Mouse (Mus musculus): ENCODE measurements around the gene Gm15130. TPM values are rescaled to one million over a fixed set of nuclear protein-coding genes. Genes with fewer than 3 reads are reported as not detected.

Gm15130 gene
- total RNA-seq (2021) (not detected), polyA plus RNA-seq (2012; rRNA removed) (not detected in 2 replicates)
- long read RNA-seq, result 0 reads

GRCm38 (mm10) chr2:111152836-111153235, at the start of gene Gm15130:
TSS of gene Gm15130 (minus strand) at chr2:111152936.
- no peak within 1 kb of the TSS for H3K27ac ChIP-seq
- DNase-seq, result no peak
- intact Hi-C loops (cut with DNase I), result no loop called here
- H3K4me3 ChIP-seq, result no peak within 1 kb of the TSS
- H3K4me1 ChIP-seq (ENCODE audit: control insufficient read depth, insufficient read depth, low read length), result no peaks in the 10 kb centered on the region
- H3K9ac ChIP-seq (ENCODE audit: low read depth, low read length), result no peak within 1 kb of the TSS
- no peaks in the 10 kb centered on the region for H3K36me3 ChIP-seq (ENCODE audit: control insufficient read depth, insufficient read depth, low read length)
- H3K27me3 ChIP-seq (ENCODE audit: control insufficient read depth, insufficient read depth, low read length), result no peaks in the 10 kb centered on the region
- WGBS, result 50% methylated on average over 2 of the region's 2 CpGs
- H3K79me2 ChIP-seq (replicated peaks; ENCODE audit: control insufficient read depth, insufficient read depth, low read length), result no peaks in the 10 kb centered on the region
- TF ChIP-seq CTCF (IDR thresholded peaks at IDR 0.05), result no peak
- TF ChIP-seq EP300 (IDR thresholded peaks at IDR 0.05; ENCODE audit: insufficient read depth, low read depth, low read length), result no peak
- no peak for TF ChIP-seq POLR2A (IDR thresholded peaks at IDR 0.05; ENCODE audit: insufficient read depth, low read depth, low read length)

- H3K9ac ChIP-seq (ENCODE audit: low read depth, low read length), result no peak overlapping the region
- no peak overlapping the region for H3K27ac ChIP-seq
- H3K36me3 ChIP-seq (ENCODE audit: control insufficient read depth, insufficient read depth, low read length), result no peaks in the 10 kb centered on the region
- no peak overlapping the region for H3K4me3 ChIP-seq
- DNase-seq, result no peak
- H3K4me1 ChIP-seq (ENCODE audit: control insufficient read depth, insufficient read depth, low read length), result no peaks in the 10 kb centered on the region
- no peak for TF ChIP-seq POLR2A (IDR thresholded peaks at IDR 0.05; ENCODE audit: insufficient read depth, low read depth, low read length)
- no peak for TF ChIP-seq CTCF (IDR thresholded peaks at IDR 0.05)
- no peak for TF ChIP-seq EP300 (IDR thresholded peaks at IDR 0.05; ENCODE audit: insufficient read depth, low read depth, low read length)
- 92% methylated on average over 11 of the region's 11 CpGs for WGBS
- no peaks in the 10 kb centered on the region for H3K79me2 ChIP-seq (replicated peaks; ENCODE audit: control insufficient read depth, insufficient read depth, low read length)
- no peaks in the 10 kb centered on the region for H3K27me3 ChIP-seq (ENCODE audit: control insufficient read depth, insufficient read depth, low read length)
- intact Hi-C loops (cut with DNase I), result no loop called here
These were observed 29.3 kb upstream of the Gm15130 start for GRCm38 (mm10) chr2:111182068-111182467.

- Histone ChIP-seq H3K4me1 (ENCODE audit: control insufficient read depth, insufficient read depth, low read length) (no peaks in the 10 kb centered on the region), H3K27me3 (ENCODE audit: control insufficient read depth, insufficient read depth, low read length) (no peaks in the 10 kb centered on the region), H3K4me3 (no peak overlapping the region), H3K9ac (ENCODE audit: low read depth, low read length) (no peak overlapping the region), H3K27ac (no peak overlapping the region), H3K36me3 (ENCODE audit: control insufficient read depth, insufficient read depth, low read length) (no peaks in the 10 kb centered on the region), H3K79me2 (replicated peaks; ENCODE audit: control insufficient read depth, insufficient read depth, low read length) (no peaks in the 10 kb centered on the region)
- TF ChIP-seq EP300 (IDR thresholded peaks at IDR 0.05; ENCODE audit: insufficient read depth, low read depth, low read length), result no peak
- TF ChIP-seq POLR2A (IDR thresholded peaks at IDR 0.05; ENCODE audit: insufficient read depth, low read depth, low read length), result no peak
- no peak for TF ChIP-seq CTCF (IDR thresholded peaks at IDR 0.05)
- 58% methylated on average over 5 of the region's 5 CpGs for WGBS
- no peak for DNase-seq
- intact Hi-C loops (cut with DNase I), result no loop called here
These were observed 17.0 kb downstream of the Gm15130 start for GRCm38 (mm10) chr2:111135739-111136138.

- H3K27me3 ChIP-seq (ENCODE audit: control insufficient read depth, insufficient read depth, low read length), result no peaks in the 10 kb centered on the region
- no peak for TF ChIP-seq POLR2A (IDR thresholded peaks at IDR 0.05; ENCODE audit: insufficient read depth, low read depth, low read length)
- no peak for TF ChIP-seq EP300 (IDR thresholded peaks at IDR 0.05; ENCODE audit: insufficient read depth, low read depth, low read length)
- no peak for TF ChIP-seq CTCF (IDR thresholded peaks at IDR 0.05)
- H3K4me3 ChIP-seq, result no peak within 1 kb of the TSS
- no peaks in the 10 kb centered on the region for H3K4me1 ChIP-seq (ENCODE audit: control insufficient read depth, insufficient read depth, low read length)
- H3K36me3 ChIP-seq (ENCODE audit: control insufficient read depth, insufficient read depth, low read length), result no peaks in the 10 kb centered on the region
- H3K27ac ChIP-seq, result no peak within 1 kb of the TSS
- intact Hi-C loops (cut with DNase I), result no loop called here
- H3K79me2 ChIP-seq (replicated peaks; ENCODE audit: control insufficient read depth, insufficient read depth, low read length), result no peaks in the 10 kb centered on the region
- DNase-seq, result no peak
- H3K9ac ChIP-seq (ENCODE audit: low read depth, low read length), result no peak within 1 kb of the TSS
These were observed 46.9 kb downstream of the Gm15130 start, which contains the start of gene Gm13941 for GRCm38 (mm10) chr2:111105882-111106281. TSS of gene Gm13941 (minus strand) at chr2:111105982.

Other genes starting within 250 kb of the Gm15130 start
- gene Ano3, start 202.0 kb downstream of the Gm15130 start, total RNA-seq (2021), result under 1 TPM; 0.03 to 0.14 TPM
- gene Ano3, start 202.0 kb downstream of the Gm15130 start, polyA plus RNA-seq (2012; rRNA removed), result 0.02 and 0.15 TPM in 2 replicates
- gene Gm13941, start 47.0 kb downstream of the Gm15130 start, total RNA-seq (2021), result not detected
- gene Gm13941, start 47.0 kb downstream of the Gm15130 start, polyA plus RNA-seq (2012; rRNA removed), result not detected in 2 replicates
- gene 4930430A15Rik, start 76.7 kb upstream of the Gm15130 start, total RNA-seq (2021), result not detected
- gene 4930430A15Rik, start 76.7 kb upstream of the Gm15130 start, polyA plus RNA-seq (2012; rRNA removed), result not detected in 2 replicates
- not detected for gene Olfr1275, start 82.3 kb upstream of the Gm15130 start, total RNA-seq (2021)
- gene Olfr1275, start 82.3 kb upstream of the Gm15130 start, polyA plus RNA-seq (2012; rRNA removed), result not detected in 2 replicates
- not detected for gene Olfr1276, start 101.6 kb upstream of the Gm15130 start, total RNA-seq (2021)
- not detected in 2 replicates for gene Olfr1276, start 101.6 kb upstream of the Gm15130 start, polyA plus RNA-seq (2012; rRNA removed)
- gene Olfr1277, start 121.2 kb upstream of the Gm15130 start, total RNA-seq (2021), result not detected
- not detected in 2 replicates for gene Olfr1277, start 121.2 kb upstream of the Gm15130 start, polyA plus RNA-seq (2012; rRNA removed)
- not detected for gene Olfr1278, start 137.2 kb upstream of the Gm15130 start, total RNA-seq (2021)
- gene Olfr1278, start 137.2 kb upstream of the Gm15130 start, polyA plus RNA-seq (2012; rRNA removed), result not detected in 2 replicates
- gene Olfr1279, start 147.7 kb upstream of the Gm15130 start, total RNA-seq (2021), result not detected
- not detected in 2 replicates for gene Olfr1279, start 147.7 kb upstream of the Gm15130 start, polyA plus RNA-seq (2012; rRNA removed)
- not detected for gene Olfr1280, start 161.1 kb upstream of the Gm15130 start, total RNA-seq (2021)
- gene Olfr1280, start 161.1 kb upstream of the Gm15130 start, polyA plus RNA-seq (2012; rRNA removed), result not detected in 2 replicates
- gene Olfr1281, start 173.6 kb upstream of the Gm15130 start, total RNA-seq (2021), result not detected
- not detected in 2 replicates for gene Olfr1281, start 173.6 kb upstream of the Gm15130 start, polyA plus RNA-seq (2012; rRNA removed)
- gene Olfr1282, start 183.1 kb upstream of the Gm15130 start, total RNA-seq (2021), result not detected
- gene Olfr1282, start 183.1 kb upstream of the Gm15130 start, polyA plus RNA-seq (2012; rRNA removed), result not detected in 2 replicates
- not detected for gene Olfr1283, start 213.9 kb upstream of the Gm15130 start, total RNA-seq (2021)
- gene Olfr1283, start 213.9 kb upstream of the Gm15130 start, polyA plus RNA-seq (2012; rRNA removed), result not detected in 2 replicates
- not detected for gene Olfr1284, start 222.6 kb upstream of the Gm15130 start, total RNA-seq (2021)
- not detected in 2 replicates for gene Olfr1284, start 222.6 kb upstream of the Gm15130 start, polyA plus RNA-seq (2012; rRNA removed)

All from heart, adult 2 months (tissue).